In genomic region chr10:76012922-76013321, GRCm38 (mm10) we compare ENCODE assay signal across 20 mouse cellular contexts. TPM values are rescaled to one million over a fixed set of nuclear protein-coding genes. Genes with fewer than 3 reads are reported as not detected.
"Had no signal": no experiment of that assay in that cellular context is flagged by ENCODE, and none has a peak within 500 bp of the region (broad histone marks: within the 10 kb centered on the region; RNA-seq: fewer than 3 reads in every experiment).

No protein-coding gene starts in this region.

- H3K9me3 ChIP-seq: midbrain, embryonic 10.5 days; midbrain, embryonic 12.5 days; neural tube, embryonic 15.5 days; stomach, embryonic 15.5 days had no signal

- H3K27ac ChIP-seq: midbrain, embryonic 10.5 days; midbrain, embryonic 12.5 days; neural tube, embryonic 13.5 days; neural tube, embryonic 15.5 days; stomach, embryonic 15.5 days; stomach, postnatal 0 days had no signal

- H3K9ac ChIP-seq: lung, embryonic 14.5 days; midbrain, embryonic 12.5 days; neural tube, embryonic 13.5 days; neural tube, embryonic 15.5 days; stomach, embryonic 15.5 days had no signal

- DNase-seq: lung, adult 18-20 months; lung, embryonic 14.5 days; lung, postnatal 10 days; lung, postnatal 4 days; midbrain, embryonic 14.5 days; retina, postnatal 1 day; right cerebral cortex, adult 18-20 months; right cerebral cortex, postnatal 14 days; thymus, adult 18-20 months; thymus, postnatal 14 days; thymus, postnatal 36 days had no signal

- ATAC-seq: midbrain, embryonic 16.5 days had no signal

- H3K27me3 ChIP-seq: midbrain, embryonic 12.5 days; neural tube, embryonic 13.5 days; neural tube, embryonic 15.5 days; stomach, embryonic 15.5 days had no signal

- H3K4me3 ChIP-seq: midbrain, embryonic 10.5 days; midbrain, embryonic 12.5 days; myocyte; neural tube, embryonic 13.5 days; neural tube, embryonic 15.5 days; stomach, embryonic 15.5 days had no signal

- H3K36me3 ChIP-seq: midbrain, embryonic 10.5 days; midbrain, embryonic 12.5 days; neural tube, embryonic 13.5 days; neural tube, embryonic 15.5 days; stomach, embryonic 15.5 days had no signal

- H3K4me2 ChIP-seq: lung, embryonic 14.5 days; midbrain, embryonic 12.5 days; neural tube, embryonic 13.5 days; neural tube, embryonic 15.5 days; stomach, embryonic 15.5 days had no signal

- H3K4me1 ChIP-seq: midbrain, embryonic 10.5 days; midbrain, embryonic 12.5 days; neural tube, embryonic 13.5 days; neural tube, embryonic 15.5 days; stomach, embryonic 15.5 days had no signal

RNA-seq across cellular contexts. Expression of gene Gm5134, which starts 58.6 kb away (rescaled TPM):
- polyA plus RNA-seq: lung, embryonic 16.5 days; midbrain, embryonic 12.5 days; midbrain, embryonic 14.5 days; midbrain, embryonic 16.5 days; neural tube, embryonic 13.5 days; neural tube, embryonic 15.5 days; stomach, embryonic 15.5 days; stomach, postnatal 0 days had no signal
